Mouse (Mus musculus) cerebral cortex, adult 2 months (tissue): ENCODE measurements around the gene Fam104a.

Source experiments
- WGBS: fragments of 180-500 bp; shearing (Covaris S2); methylation state at CpG from one replicate; pipeline ENCODE4 v1.1.7; 2018; 5-methylcytosine and 5-hydroxymethylcytosine counted together

The Fam104a gene

GRCm38 (mm10) chr11:113631862-113632261 lies 52.1 kb downstream of the Fam104a start:
- WGBS, result 85% methylated on average over 8 of the region's 8 CpGs

GRCm38 (mm10) chr11:113631302-113631701 lies 52.7 kb downstream of the Fam104a start:
- 70% methylated on average over 8 of the region's 8 CpGs for WGBS

- 55% methylated on average over 7 of the region's 7 CpGs for WGBS
Observed at GRCm38 (mm10) chr11:113630642-113631041, 53.3 kb downstream of the Fam104a start.

GRCm38 (mm10) chr11:113627785-113628184 lies 56.2 kb downstream of the Fam104a start:
- 43% methylated on average over 4 of the region's 4 CpGs for WGBS

GRCm38 (mm10) chr11:113625437-113625836 lies 58.5 kb downstream of the Fam104a start:
- WGBS, result 94% methylated on average over 18 of the region's 18 CpGs

GRCm38 (mm10) chr11:113622028-113622427 lies 61.9 kb downstream of the Fam104a start:
- 79% methylated on average over 4 of the region's 4 CpGs for WGBS

GRCm38 (mm10) chr11:113621001-113621400 lies 63.0 kb downstream of the Fam104a start:
- 42% methylated on average over 2 of the region's 2 CpGs for WGBS

- WGBS, result 1% methylated on average over 31 of the region's 31 CpGs
Observed at GRCm38 (mm10) chr11:113619420-113620080, 64.4 kb downstream of the Fam104a start.

GRCm38 (mm10) chr11:113618672-113619419 lies 65.1 kb downstream of the Fam104a start, which contains the start of gene Sstr2:
TSS of gene Sstr2 (plus strand) at chr11:113619342.
- 1% methylated on average over 54 of the region's 54 CpGs for WGBS

- 21% methylated on average over 4 of the region's 4 CpGs for WGBS
Observed at GRCm38 (mm10) chr11:113618303-113618671, 65.7 kb downstream of the Fam104a start.

GRCm38 (mm10) chr11:113617132-113617911 lies 66.6 kb downstream of the Fam104a start:
- WGBS, result 66% methylated on average over 14 of the region's 14 CpGs

- 92% methylated on average over 6 of the region's 6 CpGs for WGBS
Observed at GRCm38 (mm10) chr11:113614476-113614875, 69.5 kb downstream of the Fam104a start.

GRCm38 (mm10) chr11:113611664-113612611 lies 72.0 kb downstream of the Fam104a start:
- 21% methylated on average over 24 of the region's 24 CpGs for WGBS
